In genomic region chr7:112696777-112697161, GRCm38 (mm10) we compare ENCODE assay signal across 9 mouse cellular contexts. TPM values are rescaled to one million over a fixed set of nuclear protein-coding genes. Genes with fewer than 3 reads are reported as not detected.
DNase-seq lines count a peak whose midpoint lies in the region; ATAC-seq lines count a peak whose summit lies in the region.
"Had no signal": no experiment of that assay in that cellular context is flagged by ENCODE, and none has a peak within 500 bp of the region (broad histone marks: within the 10 kb centered on the region; RNA-seq: fewer than 3 reads in every experiment).

No protein-coding gene starts in this region.

- no peaks in the 10 kb centered on the region for H3K36me3 ChIP-seq in liver, embryonic 12.5 days
- no peaks in the 10 kb centered on the region for H3K36me3 ChIP-seq in embryonic facial prominence, embryonic 15.5 days
- 0 out of 2 replicates have a peak, but pooled peaks cover 2% of the 10 kb centered on the region for H3K36me3 ChIP-seq in hindbrain, embryonic 10.5 days
- no peaks in the 10 kb centered on the region for H3K36me3 ChIP-seq in neural tube, embryonic 14.5 days (ENCODE audit: control insufficient read depth, insufficient read depth, low read length)

- no peak for ATAC-seq in liver, embryonic 12.5 days
- no peak for ATAC-seq in embryonic facial prominence, embryonic 15.5 days (ENCODE audit: insufficient number of reproducible peaks, low FRiP score, low TSS enrichment, low read depth)
- ATAC-seq in neural tube, embryonic 14.5 days (ENCODE audit: low read depth), result no peak
- no peak for ATAC-seq in erythroid progenitor cell, adult 5-6 weeks (replicated peaks; ENCODE audit: low FRiP score, poor library complexity, severe bottlenecking)

- 13% methylated on average over 4 of the region's 4 CpGs for WGBS in liver, embryonic 12.5 days (ENCODE audit: insufficient replicate concordance)
- 26% methylated on average over 4 of the region's 4 CpGs for WGBS in embryonic facial prominence, embryonic 15.5 days
- WGBS in hindbrain, embryonic 10.5 days, result 44% methylated on average over 4 of the region's 4 CpGs
- 48% methylated on average over 4 of the region's 4 CpGs for WGBS in neural tube, embryonic 14.5 days

- H3K4me1 ChIP-seq in liver, embryonic 12.5 days, result peaks cover 26% of the 10 kb centered on the region
- peaks cover 72% of the 10 kb centered on the region for H3K4me1 ChIP-seq in embryonic facial prominence, embryonic 15.5 days
- peaks cover 88% of the 10 kb centered on the region for H3K4me1 ChIP-seq in hindbrain, embryonic 10.5 days (replicated peaks)
- H3K4me1 ChIP-seq in neural tube, embryonic 14.5 days (ENCODE audit: control insufficient read depth, insufficient read depth, low read length), result peaks cover 28% of the 10 kb centered on the region; the same call in 1 of the 2 replicates

- H3K9me3 ChIP-seq in liver, embryonic 12.5 days (replicated peaks), result no peaks in the 10 kb centered on the region
- H3K9me3 ChIP-seq in embryonic facial prominence, embryonic 15.5 days (replicated peaks), result no peaks in the 10 kb centered on the region
- H3K9me3 ChIP-seq in hindbrain, embryonic 10.5 days, result no peaks in the 10 kb centered on the region
- no peaks in the 10 kb centered on the region for H3K9me3 ChIP-seq in neural tube, embryonic 14.5 days (ENCODE audit: control insufficient read depth, low read length)

- DNase-seq in liver, result no peak
- DNase-seq in hindbrain, embryonic 10.5 days (ENCODE audit: low spot score), result no peak
- no peak for DNase-seq in left cerebral cortex, postnatal 36 days (ENCODE audit: low spot score in 2 of 2)

- H3K9ac ChIP-seq in liver, embryonic 12.5 days, result no peak overlapping the region
- H3K9ac ChIP-seq in embryonic facial prominence, embryonic 15.5 days, result no peak overlapping the region; the same call in 1 of the 2 replicates
- no peak overlapping the region for H3K9ac ChIP-seq in neural tube, embryonic 14.5 days (replicated peaks; ENCODE audit: low read depth, low read length)

- H3K27ac ChIP-seq in liver, embryonic 12.5 days, result 0 out of 2 replicates have a peak overlapping the region, but pooled peaks have one; percentile 11
- H3K27ac ChIP-seq in embryonic facial prominence, embryonic 15.5 days (replicated peaks), result peak overlapping the region; percentile 92
- H3K27ac ChIP-seq in hindbrain, embryonic 10.5 days, result peak overlapping the region; percentile 82; the same call in 1 of the 2 replicates
- H3K27ac ChIP-seq in neural tube, embryonic 14.5 days (ENCODE audit: low read depth, low read length), result peak overlapping the region; percentile 66; the same call in 1 of the 2 replicates
- H3K27ac ChIP-seq: macrophage had no signal

- no peak overlapping the region for H3K4me3 ChIP-seq in liver, embryonic 12.5 days
- no peak overlapping the region for H3K4me3 ChIP-seq in embryonic facial prominence, embryonic 15.5 days (replicated peaks)
- no peak overlapping the region for H3K4me3 ChIP-seq in hindbrain, embryonic 10.5 days
- H3K4me3 ChIP-seq in neural tube, embryonic 14.5 days (ENCODE audit: low read depth, low read length), result no peak overlapping the region

- intact Hi-C loops in left cerebral cortex, postnatal 36 days (cut with DNase I), result no loop called here

- H3K4me2 ChIP-seq in liver, embryonic 12.5 days, result no peak overlapping the region
- H3K4me2 ChIP-seq in embryonic facial prominence, embryonic 15.5 days (replicated peaks), result peak overlapping the region; percentile 32; the same call in 1 of the 2 replicates
- no peak overlapping the region for H3K4me2 ChIP-seq in neural tube, embryonic 14.5 days (ENCODE audit: low read depth, low read length)

- peaks cover 61% of the 10 kb centered on the region for H3K27me3 ChIP-seq in liver, embryonic 12.5 days (replicated peaks)
- no peaks in the 10 kb centered on the region for H3K27me3 ChIP-seq in embryonic facial prominence, embryonic 15.5 days
- H3K27me3 ChIP-seq in hindbrain, embryonic 10.5 days (ENCODE audit: insufficient read depth, poor library complexity, severe bottlenecking), result no peaks in the 10 kb centered on the region
- H3K27me3 ChIP-seq in neural tube, embryonic 14.5 days (ENCODE audit: control insufficient read depth, insufficient read depth, low read length), result no peaks in the 10 kb centered on the region
- H3K27me3 ChIP-seq: Patski had no signal

RNA-seq across cellular contexts. Expression of gene Tead1, which starts 17.7 kb away (rescaled TPM):
- polyA plus RNA-seq in liver, embryonic 12.5 days (2016; fragmentation: Nextera tagmentation; extraction: Ambion mirVana), result 4.7 and 5.2 TPM in 2 replicates
- 28.8 and 32.6 TPM in 2 replicates for polyA plus RNA-seq in embryonic facial prominence, embryonic 15.5 days (2015; fragmentation: Nextera tagmentation; extraction: Ambion mirVana)
- polyA plus RNA-seq in hindbrain, embryonic 10.5 days (2016; fragmentation: Nextera tagmentation; extraction: Ambion mirVana), result 17.8 and 20.6 TPM in 2 replicates
- 13.2 and 13.9 TPM in 2 replicates for polyA plus RNA-seq in neural tube, embryonic 14.5 days (2014; fragmentation: Nextera tagmentation; extraction: Ambion mirVana)
- total RNA-seq in left cerebral cortex, postnatal 36 days (2021), result 10 to 100 TPM; 12.6 to 15.8 TPM
- not detected in 2 replicates for total RNA-seq in erythroid progenitor cell, adult 5-6 weeks (2015; ENCODE audit: low replicate concordance)
- total RNA-seq in erythroid progenitor cell, adult 5-6 weeks (2017; ENCODE audit: low replicate concordance), result not detected in 2 replicates
- polyA plus RNA-seq: macrophage had no signal

Comparison
In these comparisons a context has a peak if more than half of its experiments do, and no peak if none do; other contexts are left out.
1. H3K27ac ChIP-seq: peak in every context shown above with its lines; median percentile 92 in embryonic facial prominence, embryonic 15.5 days; 82 in hindbrain, embryonic 10.5 days; 66 in neural tube, embryonic 14.5 days; 11 in liver, embryonic 12.5 days.